Mouse (Mus musculus) E14TG2a.4 (cell line): ENCODE results near the gene Gcgr.

Source experiments
- CTCF ChIP-seq: conservative IDR thresholded peaks from 2 replicates; pipeline ENCODE4 v1.5.1; 2014; ENCODE audit warnings: low read length
- NANOG ChIP-seq: IDR thresholded peaks from 2 replicates; pipeline ENCODE4 v1.6.1; 2014; ENCODE audit warnings: borderline replicate concordance, low read length, mixed read lengths
- POU5F1 ChIP-seq: IDR thresholded peaks from 2 replicates; pipeline ENCODE4 v1.6.1; 2014; ENCODE audit warnings: low read length, borderline replicate concordance

DNA sequence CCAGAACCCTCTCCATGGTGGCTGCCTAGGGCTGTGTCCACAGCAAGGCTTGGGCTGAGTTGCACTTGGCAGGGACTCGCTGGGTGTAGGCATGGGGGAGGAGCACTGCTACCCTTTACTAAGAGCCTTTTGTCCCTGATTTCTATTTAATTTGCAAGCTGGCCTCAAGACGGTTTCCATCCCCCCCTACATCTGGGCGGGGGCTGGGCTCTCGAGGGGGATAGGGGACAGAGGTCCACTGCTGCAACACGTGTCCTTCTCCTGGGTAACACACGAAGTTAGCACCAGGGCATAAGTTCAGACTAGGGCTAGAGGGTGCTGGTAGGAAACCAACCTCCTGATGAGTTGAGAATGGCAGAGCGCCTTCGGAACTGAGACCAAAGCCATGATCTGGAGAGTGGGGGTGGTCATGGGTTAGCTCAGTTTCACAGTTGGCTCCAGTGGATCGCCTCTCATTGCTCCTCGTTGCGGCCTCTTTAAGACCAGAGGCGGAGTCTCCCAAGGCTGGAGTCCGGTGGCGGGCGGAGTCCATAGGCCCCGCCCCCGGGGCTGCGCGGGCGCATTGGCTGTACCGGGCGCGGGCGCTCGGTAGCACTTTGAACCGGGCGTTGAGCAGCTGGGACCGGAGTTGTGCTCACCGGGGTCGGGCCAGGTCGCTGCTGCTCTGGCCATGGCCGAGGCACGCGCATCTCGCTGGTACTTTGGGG is 39.0 kb upstream of the Gcgr start, which contains the start of gene Slc25a10:
- TF ChIP-seq CTCF, result no peak
- no peak for TF ChIP-seq NANOG
- TF ChIP-seq POU5F1, result no peak
